Mouse (Mus musculus): ENCODE results near the gene Synj1. TPM values are rescaled to one million over a fixed set of nuclear protein-coding genes. Genes with fewer than 3 reads are reported as not detected.

Gene Synj1
- total RNA-seq, 4 experiments from 2014 or later, result 312 to 360 (median 338) TPM

GRCm38 (mm10) chr16:90950354-90950963 lies 60.6 kb downstream of the Synj1 start:
- no peak for DNase-seq (ENCODE audit: low spot score in 2 of 2)

- no peak for DNase-seq (ENCODE audit: low spot score in 2 of 2)
Measured at GRCm38 (mm10) chr16:90946977-90947376, 64.1 kb downstream of the Synj1 start.

DNA sequence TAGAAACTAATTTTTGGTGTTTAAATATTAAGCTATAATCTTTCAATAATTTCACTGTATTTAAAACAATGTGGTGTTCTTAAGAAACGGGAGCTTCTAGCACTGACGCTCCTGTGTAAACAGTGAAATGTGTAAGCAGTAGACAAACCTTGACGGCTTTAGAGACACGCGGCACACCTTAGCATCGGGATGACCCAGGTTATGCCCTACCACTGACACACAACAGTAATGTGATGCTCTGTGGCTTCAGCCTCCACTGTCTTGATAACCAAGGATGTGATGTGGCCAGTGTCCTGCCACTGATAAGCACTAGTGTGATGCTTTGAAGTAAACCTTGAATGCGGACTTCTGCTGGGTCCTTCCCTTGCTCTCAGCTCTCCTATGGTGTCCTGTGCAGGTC lies 69.9 kb downstream of the Synj1 start:
- no peak for DNase-seq (ENCODE audit: low spot score in 2 of 2)

- peak; percentile 86 to 90 for DNase-seq (ENCODE audit: low spot score in 2 of 2)
Measured at GRCm38 (mm10) chr16:90934687-90935328, 76.3 kb downstream of the Synj1 start, which contains the start of gene Cfap298. Cfap298 (minus strand) TSS chr16:90935114.

DNA sequence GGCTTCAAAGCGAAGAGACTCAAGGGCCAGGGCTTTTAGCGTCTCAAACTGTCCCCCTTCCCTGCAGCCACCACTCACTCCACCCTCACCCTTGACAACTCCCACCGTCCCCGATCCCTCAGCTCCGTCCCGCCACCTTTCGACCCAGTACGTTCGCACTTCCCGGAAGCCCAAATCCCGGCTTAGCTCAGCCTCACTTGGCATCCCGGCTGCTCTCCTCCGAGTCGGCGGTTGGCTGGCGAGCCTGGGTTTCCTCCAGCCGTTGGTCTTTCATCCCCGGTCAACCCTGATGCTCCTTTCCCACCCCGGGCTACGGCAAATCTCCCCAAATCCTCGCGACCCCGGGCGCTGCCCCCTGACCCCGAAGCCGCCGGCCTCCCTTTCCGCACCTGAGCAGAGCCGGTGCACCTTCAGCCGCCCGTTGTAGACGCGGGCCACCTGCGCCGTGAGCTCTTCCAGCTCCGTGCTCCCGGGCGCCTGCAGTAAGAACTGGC lies 76.9 kb downstream of the Synj1 start:
- peak in 1 of 2 experiments; percentile 36 for DNase-seq (ENCODE audit: low spot score in 2 of 2)

DNA sequence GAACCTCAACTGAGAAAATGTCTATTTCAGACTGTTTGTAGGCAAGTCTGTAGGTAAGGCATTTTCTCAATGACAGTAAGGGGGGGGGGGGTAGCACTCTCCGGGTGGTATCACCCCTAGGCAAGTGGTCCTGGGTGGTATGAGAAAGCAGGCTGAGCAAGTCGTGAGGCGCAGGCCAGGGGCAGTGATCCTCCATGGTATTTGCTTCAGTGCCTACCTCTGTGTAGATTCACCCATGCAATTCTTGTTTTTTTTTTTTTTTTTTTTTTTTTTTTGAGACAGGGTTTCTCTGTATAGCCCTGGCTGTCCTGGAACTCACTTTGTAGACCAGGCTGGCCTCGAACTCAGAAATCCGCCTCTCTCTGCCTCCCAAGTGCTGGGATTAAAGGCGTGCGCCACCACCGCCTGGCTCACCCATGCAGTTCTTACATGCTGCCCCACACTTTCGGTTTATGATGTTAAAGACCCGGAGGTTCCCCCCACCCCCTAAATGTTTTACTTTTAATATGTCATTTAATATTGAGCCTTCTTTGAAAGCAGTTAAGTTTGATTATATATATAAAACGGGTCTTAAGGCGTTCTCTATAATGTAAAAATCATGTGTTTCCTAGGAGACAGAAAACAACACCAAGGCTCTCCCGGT lies 77.5 kb downstream of the Synj1 start:
- DNase-seq (ENCODE audit: low spot score in 2 of 2), result no peak

GRCm38 (mm10) chr16:90927446-90927845 lies 83.7 kb downstream of the Synj1 start:
- DNase-seq (ENCODE audit: low spot score in 2 of 2), result no peak

DNA sequence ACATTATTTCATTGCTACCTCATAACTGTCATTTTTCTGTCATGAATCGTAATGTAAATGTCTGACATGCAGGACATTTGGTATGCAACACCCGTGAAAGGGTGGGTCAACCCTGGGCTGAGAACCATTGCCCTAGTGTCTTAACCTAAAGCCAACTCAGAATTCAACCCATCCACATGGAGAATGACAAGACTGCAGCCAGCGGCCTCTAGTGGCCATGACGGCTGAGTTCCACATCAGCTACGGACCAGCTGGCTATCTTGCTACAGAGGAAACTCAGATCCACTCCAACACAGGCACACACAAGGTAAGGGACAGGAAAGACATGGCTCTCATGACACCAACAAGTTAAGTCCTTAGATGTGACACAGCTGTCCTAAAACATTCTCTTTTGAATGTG lies 85.6 kb downstream of the Synj1 start:
- peak; percentile 39 to 46 for DNase-seq (ENCODE audit: low spot score in 2 of 2)

- no peak for DNase-seq (ENCODE audit: low spot score in 2 of 2)
Measured at GRCm38 (mm10) chr16:90924606-90925370, 86.3 kb downstream of the Synj1 start.

GRCm38 (mm10) chr16:90921471-90922159 lies 89.5 kb downstream of the Synj1 start:
- DNase-seq (ENCODE audit: low spot score in 2 of 2), result no peak

- no peak for DNase-seq (ENCODE audit: low spot score in 2 of 2)
Measured at GRCm38 (mm10) chr16:90917156-90917555, 94.0 kb downstream of the Synj1 start.

DNA sequence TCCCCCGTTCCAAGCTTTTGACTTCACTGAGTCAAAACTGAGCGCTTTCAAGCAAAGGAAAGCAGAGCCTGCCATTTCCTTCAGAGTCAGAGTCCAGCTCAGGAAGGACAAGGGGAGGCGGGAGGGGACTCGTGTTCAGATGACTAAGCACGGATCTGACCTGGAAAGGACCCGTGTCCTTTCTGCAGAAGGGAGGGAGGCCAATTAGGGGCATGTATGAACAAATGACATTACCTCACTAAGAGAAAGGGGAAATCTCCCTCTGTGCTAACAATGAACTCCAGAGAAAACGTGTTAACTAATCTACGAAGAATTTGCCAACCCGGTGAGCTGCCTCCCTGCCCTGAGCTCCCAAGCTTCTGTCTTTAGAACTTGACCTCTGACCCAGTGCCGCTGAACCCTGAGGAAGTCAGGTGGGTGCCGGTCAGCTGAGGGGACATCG lies 95.0 kb downstream of the Synj1 start:
- no peak for DNase-seq (ENCODE audit: low spot score in 2 of 2)

GRCm38 (mm10) chr16:90911766-90912165 lies 99.3 kb downstream of the Synj1 start:
- DNase-seq (ENCODE audit: low spot score in 2 of 2), result no peak

DNA sequence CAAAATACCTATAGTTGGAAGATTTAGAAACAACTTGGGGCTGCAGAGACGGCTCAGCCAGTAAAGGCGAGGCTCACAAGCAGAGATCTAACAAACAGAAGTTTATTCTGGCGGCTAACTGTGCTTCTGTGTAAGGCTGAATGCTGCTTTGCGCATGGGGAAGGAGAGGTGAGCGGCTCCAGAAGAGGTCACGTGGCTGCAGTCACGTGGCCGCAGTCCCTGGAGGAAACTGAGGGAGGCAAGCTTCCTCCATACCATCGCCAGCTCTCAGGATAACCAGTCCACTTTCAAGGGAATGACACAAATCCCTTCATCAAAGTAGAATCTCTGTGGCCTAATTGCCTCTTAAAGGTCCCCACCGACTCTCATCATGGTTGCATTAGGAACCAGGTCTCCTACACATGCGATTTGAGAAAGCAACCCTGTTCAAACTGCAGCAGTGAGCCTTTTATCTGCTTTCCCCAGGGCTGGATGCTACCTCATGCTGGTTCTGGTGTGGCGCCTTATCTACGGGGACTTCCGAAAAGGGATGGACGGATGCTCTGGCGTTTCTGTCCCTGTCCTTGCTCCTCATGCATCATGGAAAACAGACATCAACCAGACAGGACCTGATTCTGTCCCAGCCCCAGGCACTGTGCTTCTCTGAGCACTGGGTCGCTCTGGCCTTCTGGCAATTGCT lies 100.1 kb downstream of the Synj1 start:
- DNase-seq (ENCODE audit: low spot score in 2 of 2), result no peak

GRCm38 (mm10) chr16:90907250-90907649 lies 103.9 kb downstream of the Synj1 start:
- DNase-seq (ENCODE audit: low spot score in 2 of 2), result no peak

DNA sequence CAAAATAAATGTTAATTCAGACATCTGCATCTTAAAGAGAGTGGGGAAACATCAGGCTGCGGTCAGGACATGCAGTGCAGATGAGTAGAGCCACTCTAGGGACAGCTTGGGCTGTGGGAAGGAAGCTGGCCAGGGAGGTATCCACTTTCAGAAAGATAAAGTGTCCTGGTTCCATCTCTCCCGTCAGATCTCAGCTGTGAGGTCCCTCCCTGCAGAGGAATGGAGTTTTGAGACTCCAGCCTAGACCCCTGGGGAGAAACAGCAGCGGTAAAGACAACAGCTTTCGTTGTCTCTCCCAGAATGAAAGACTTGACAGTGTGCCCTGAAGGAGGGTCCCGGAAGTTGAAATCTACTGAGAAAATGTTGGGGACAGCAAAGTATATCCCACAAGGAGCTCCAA lies 107.8 kb downstream of the Synj1 start:
- DNase-seq (ENCODE audit: low spot score in 2 of 2), result no peak

DNA sequence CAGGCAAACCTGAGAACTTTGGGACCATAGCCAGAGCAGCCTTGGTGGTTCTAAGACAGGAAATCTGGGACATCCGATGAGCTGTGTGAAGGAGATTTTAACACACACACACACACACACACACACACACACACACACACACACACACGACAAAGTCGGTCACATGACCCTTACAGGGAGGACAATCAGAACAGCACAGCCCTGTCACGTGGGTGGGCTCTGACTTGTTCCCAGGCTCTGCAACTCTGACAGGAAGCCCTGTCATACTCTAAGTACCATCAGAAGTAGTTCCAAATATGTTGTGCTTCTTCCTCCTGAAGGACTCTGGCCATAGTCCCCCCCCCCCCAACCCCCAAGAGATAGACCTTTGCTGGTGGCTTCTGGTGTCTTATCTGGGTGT lies 109.7 kb downstream of the Synj1 start:
- DNase-seq (ENCODE audit: low spot score in 2 of 2), result no peak

- DNase-seq (ENCODE audit: low spot score in 2 of 2), result no peak
Measured at GRCm38 (mm10) chr16:90899498-90899897, 111.6 kb downstream of the Synj1 start.

DNA sequence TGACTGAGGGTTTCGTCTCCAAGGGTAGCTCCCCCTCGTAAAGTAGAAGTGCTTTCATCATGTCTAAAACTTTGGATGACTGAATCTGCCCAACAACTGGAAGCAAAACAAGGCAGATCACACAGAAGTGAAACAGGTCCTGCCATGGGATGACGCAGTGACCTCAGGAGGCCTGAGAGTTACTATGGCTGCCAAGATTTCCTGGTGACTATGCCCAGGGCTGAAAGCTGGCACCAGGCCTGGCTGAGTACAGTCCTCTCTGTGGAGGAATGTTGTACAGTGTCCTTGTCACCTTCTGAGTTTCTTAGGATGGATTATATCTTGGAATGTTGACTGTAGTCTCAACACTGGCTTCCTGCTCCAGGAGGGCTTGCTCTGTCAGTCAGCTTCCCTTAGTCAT lies 113.5 kb downstream of the Synj1 start:
- DNase-seq (ENCODE audit: low spot score in 2 of 2), result no peak

GRCm38 (mm10) chr16:90893792-90894191 lies 117.3 kb downstream of the Synj1 start:
- no peak for DNase-seq (ENCODE audit: low spot score in 2 of 2)

GRCm38 (mm10) chr16:90893019-90893418 lies 118.1 kb downstream of the Synj1 start:
- no peak for DNase-seq (ENCODE audit: low spot score in 2 of 2)

All from left cerebral cortex, adult 8-10 months (tissue).